Mouse (Mus musculus) lung, postnatal 0 days (tissue): ENCODE measurements around the gene Tubg2. TPM values are rescaled to one million over a fixed set of nuclear protein-coding genes. Genes with fewer than 3 reads are reported as not detected.

ENCODE experiments used
- ATAC-seq: fragments of 200-750 bp; cut with Nextera tagmentation; 2 replicates; pipeline ENCODE4 v1.8.0; 2017; ENCODE audit warnings: moderate library complexity
- DNase-seq: peaks from one replicate; pipeline ENCODE4 v3.0.0-alpha.2; 2016; ENCODE audit warnings: low spot score
- H3K27ac ChIP-seq: fragments of 300-500 bp; sonication (generic); 2 replicates; pipeline ENCODE4 v1.5.1; 2014; ENCODE audit warnings: antibody characterized with exemption, mild to moderate bottlenecking, low read length, mixed read lengths
- H3K27me3 ChIP-seq: fragments of 300-500 bp; sonication (generic); replicated peaks from 2 replicates; pipeline ENCODE4 v1.6.1; 2014; ENCODE audit warnings: low read length, mixed read lengths; ENCODE audit not compliant: insufficient read depth
- H3K36me3 ChIP-seq: fragments of 300-500 bp; sonication (generic); 2 replicates; pipeline ENCODE4 v1.6.1; 2014; ENCODE audit warnings: low read length, mixed read lengths; ENCODE audit not compliant: insufficient read depth
- H3K4me1 ChIP-seq: fragments of 300-500 bp; sonication (generic); 2 replicates; pipeline ENCODE4 v1.6.1; 2014; ENCODE audit warnings: antibody characterized with exemption, low read depth, low read length, mixed read lengths; ENCODE audit not compliant: insufficient read depth
- H3K4me2 ChIP-seq: fragments of 300-500 bp; sonication (generic); replicated peaks from 2 replicates; pipeline ENCODE4 v1.6.1; 2014; ENCODE audit warnings: low read depth, mild to moderate bottlenecking, low read length, moderate library complexity, mixed read lengths
- H3K4me3 ChIP-seq: fragments of 300-500 bp; sonication (generic); 2 replicates; pipeline ENCODE4 v1.5.1; 2014; ENCODE audit warnings: low read depth, low read length
- H3K9ac ChIP-seq: fragments of 300-500 bp; sonication (generic); replicated peaks from 2 replicates; pipeline ENCODE4 v1.6.1; 2014; ENCODE audit warnings: low read depth, mild to moderate bottlenecking
- H3K9me3 ChIP-seq: fragments of 300-500 bp; sonication (generic); 2 replicates; pipeline ENCODE4 v1.6.1; 2016; ENCODE audit warnings: low read length, mixed read lengths
- CTCF ChIP-seq: IDR thresholded peaks from 2 replicates; pipeline ENCODE4 v1.5.1; 2016; ENCODE audit warnings: antibody characterized with exemption, mild to moderate bottlenecking
- EP300 ChIP-seq: IDR thresholded peaks from 2 replicates; pipeline ENCODE4 v1.6.1; 2016; ENCODE audit warnings: antibody characterized with exemption, mild to moderate bottlenecking, control low read depth
- WGBS: fragments of 180-500 bp; shearing (Covaris S2); extraction: QIAGEN DNeasy Blood & Tissue Kit; methylation state at CpG from one replicate; pipeline ENCODE4 v1.1.7; 2014; 5-methylcytosine and 5-hydroxymethylcytosine counted together
- polyA plus RNA-seq: library from polyadenylated mRNA; unstranded; fragments of >200 nt; fragmentation: Nextera tagmentation; extraction: Ambion mirVana; gene quantifications from 2 replicates; pipeline ENCODE4 v1.2.1, GENCODE M21; 2015

Tubg2 gene
- polyA plus RNA-seq, 1 experiment from 2014 or later: 2.3 TPM

- ATAC-seq (peak; percentile 92), DNase-seq (peak; percentile 99)
- Histone ChIP-seq H3K4me3 (peak within 1 kb of the TSS; percentile 68), H3K36me3 (peaks cover 7% of the 10 kb centered on the region), H3K4me2 (peak within 1 kb of the TSS; percentile 75), H3K9me3 (no peaks in the 10 kb centered on the region), H3K4me1 (peaks cover 34% of the 10 kb centered on the region), H3K9ac (peak within 1 kb of the TSS; percentile 74), H3K27ac (peak within 1 kb of the TSS; percentile 95), H3K27me3 (peaks cover 5% of the 10 kb centered on the region)
- under 1% methylated on average over 34 of the region's 50 CpGs for WGBS
- peak; percentile 27; the same call in 1 of the 2 replicates for TF ChIP-seq CTCF
- no peak for TF ChIP-seq EP300
Measured at GRCm38 (mm10) chr11:101170811-101171610, 15.3 kb downstream of the Tubg2 start, which contains the start of gene Plekhh3. Gene Plekhh3, minus strand, starts transcription at chr11:101171351.

- H3K36me3 ChIP-seq: peaks cover 7% of the 10 kb centered on the region
- WGBS: under 1% methylated on average over 31 of the region's 31 CpGs
- peak overlapping the region; percentile 68 for H3K4me3 ChIP-seq
- H3K9me3 ChIP-seq: no peaks in the 10 kb centered on the region
- H3K27me3 ChIP-seq: peaks cover 5% of the 10 kb centered on the region
- DNase-seq (peak; percentile 92), ATAC-seq (peak; percentile 60)
- TF ChIP-seq EP300: no peak
- TF ChIP-seq CTCF: peak; percentile 20; the same call in 1 of the 2 replicates
- peak overlapping the region; percentile 57 for H3K4me2 ChIP-seq
- H3K9ac ChIP-seq: no peak overlapping the region
- peak overlapping the region; percentile 74 for H3K27ac ChIP-seq
- peaks cover 34% of the 10 kb centered on the region for H3K4me1 ChIP-seq
Measured at GRCm38 (mm10) chr11:101171721-101172433, 16.2 kb downstream of the Tubg2 start.

- H3K36me3 ChIP-seq: peaks cover 5% of the 10 kb centered on the region
- H3K4me3 ChIP-seq: peak overlapping the region; percentile 68
- H3K9me3 ChIP-seq: no peaks in the 10 kb centered on the region
- no peak overlapping the region for H3K9ac ChIP-seq
- H3K4me2 ChIP-seq: peak overlapping the region; percentile 57
- H3K4me1 ChIP-seq: peaks cover 34% of the 10 kb centered on the region
- 3% methylated on average over 5 of the region's 5 CpGs for WGBS
- no peak for DNase-seq
- no peak for ATAC-seq
- TF ChIP-seq CTCF (no peak), EP300 (no peak)
- peaks cover 5% of the 10 kb centered on the region for H3K27me3 ChIP-seq
- H3K27ac ChIP-seq: peak overlapping the region; percentile 74
Measured at GRCm38 (mm10) chr11:101172434-101172815, 16.7 kb downstream of the Tubg2 start.

GRCm38 (mm10) chr11:101173112-101173511, 17.4 kb downstream of the Tubg2 start:
- no peak for ATAC-seq
- H3K9ac ChIP-seq: no peak overlapping the region
- peak overlapping the region; percentile 68 for H3K4me2 ChIP-seq
- H3K4me3 ChIP-seq: no peak overlapping the region
- H3K27me3 ChIP-seq: peaks cover 5% of the 10 kb centered on the region
- peak; percentile 62 for DNase-seq
- H3K36me3 ChIP-seq: no peaks in the 10 kb centered on the region
- H3K4me1 ChIP-seq: peaks cover 34% of the 10 kb centered on the region
- 7% methylated on average over 11 of the region's 11 CpGs for WGBS
- H3K27ac ChIP-seq: peak overlapping the region; percentile 76; the same call in 1 of the 2 replicates
- peak; percentile 20; the same call in 1 of the 2 replicates for TF ChIP-seq EP300
- no peak for TF ChIP-seq CTCF
- no peaks in the 10 kb centered on the region for H3K9me3 ChIP-seq

GRCm38 (mm10) chr11:101173631-101174388, 18.1 kb downstream of the Tubg2 start:
- no peaks in the 10 kb centered on the region for H3K9me3 ChIP-seq
- WGBS: 1% methylated on average over 61 of the region's 61 CpGs
- peaks cover 30% of the 10 kb centered on the region for H3K4me1 ChIP-seq
- peak; percentile 98 for TF ChIP-seq CTCF
- TF ChIP-seq EP300: no peak
- H3K4me3 ChIP-seq: peak overlapping the region; percentile 28
- no peaks in the 10 kb centered on the region for H3K36me3 ChIP-seq
- H3K4me2 ChIP-seq: peak overlapping the region; percentile 68
- H3K27ac ChIP-seq: peak overlapping the region; percentile 76
- ATAC-seq (peak; percentile 53), DNase-seq (peak; percentile 87)
- H3K27me3 ChIP-seq: peaks cover 5% of the 10 kb centered on the region
- H3K9ac ChIP-seq: peak overlapping the region; percentile 10; the same call in 1 of the 2 replicates
